Mouse (Mus musculus): ENCODE results near the gene Psmf1.

DNA sequence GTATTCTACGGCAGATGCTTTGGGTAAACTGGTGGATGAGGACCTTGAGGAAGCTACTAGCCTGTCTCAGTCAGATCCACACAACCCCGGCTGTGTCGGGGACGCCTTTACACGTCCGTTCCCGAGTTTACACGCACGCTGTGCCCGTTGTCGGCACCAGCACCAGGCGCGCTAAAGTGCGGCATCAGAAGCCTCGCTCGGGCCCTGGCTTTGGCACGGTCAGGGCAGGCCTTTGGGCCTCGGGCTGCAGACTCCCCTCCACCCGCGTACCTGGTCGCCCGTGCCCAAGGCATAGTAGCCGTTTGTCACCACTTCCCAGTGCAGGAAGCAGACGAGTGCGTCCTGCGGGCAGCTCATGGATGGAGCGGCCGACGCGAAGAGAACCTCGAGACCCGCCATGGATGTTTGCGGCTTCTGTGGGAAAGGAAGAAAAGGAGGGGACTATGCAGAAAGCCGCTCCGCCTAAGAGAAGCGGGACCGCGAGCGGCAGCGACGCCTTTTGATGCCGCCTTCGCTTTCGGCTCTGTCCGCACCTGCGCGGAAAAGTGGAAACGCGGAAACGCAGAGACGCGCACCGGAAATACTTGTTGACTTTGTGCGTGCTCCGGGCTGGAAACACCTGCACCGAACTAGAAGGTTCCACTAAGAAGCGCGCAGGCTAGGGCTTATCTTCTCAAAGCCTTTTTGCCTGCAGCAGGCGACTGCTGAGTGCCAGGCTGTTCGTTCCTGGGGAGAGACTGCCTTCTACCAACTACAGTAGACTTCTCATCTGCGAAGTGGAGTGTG lies 3.1 kb downstream of the Psmf1 start:
- TF ChIP-seq EP300 (IDR thresholded peaks at IDR 0.05; ENCODE audit: insufficient read depth, low read depth, low read length) (peak; percentile 77), CTCF (IDR thresholded peaks at IDR 0.05) (no peak)
